Mouse (Mus musculus) left cerebral cortex, adult 11 months (tissue): ENCODE measurements around the gene Gpr139.

ENCODE experiments used
- DNase-seq: peaks from one replicate; pipeline ENCODE4 v3.0.0; 2022; ENCODE audit warnings: low spot score

Gene Gpr139

DNA sequence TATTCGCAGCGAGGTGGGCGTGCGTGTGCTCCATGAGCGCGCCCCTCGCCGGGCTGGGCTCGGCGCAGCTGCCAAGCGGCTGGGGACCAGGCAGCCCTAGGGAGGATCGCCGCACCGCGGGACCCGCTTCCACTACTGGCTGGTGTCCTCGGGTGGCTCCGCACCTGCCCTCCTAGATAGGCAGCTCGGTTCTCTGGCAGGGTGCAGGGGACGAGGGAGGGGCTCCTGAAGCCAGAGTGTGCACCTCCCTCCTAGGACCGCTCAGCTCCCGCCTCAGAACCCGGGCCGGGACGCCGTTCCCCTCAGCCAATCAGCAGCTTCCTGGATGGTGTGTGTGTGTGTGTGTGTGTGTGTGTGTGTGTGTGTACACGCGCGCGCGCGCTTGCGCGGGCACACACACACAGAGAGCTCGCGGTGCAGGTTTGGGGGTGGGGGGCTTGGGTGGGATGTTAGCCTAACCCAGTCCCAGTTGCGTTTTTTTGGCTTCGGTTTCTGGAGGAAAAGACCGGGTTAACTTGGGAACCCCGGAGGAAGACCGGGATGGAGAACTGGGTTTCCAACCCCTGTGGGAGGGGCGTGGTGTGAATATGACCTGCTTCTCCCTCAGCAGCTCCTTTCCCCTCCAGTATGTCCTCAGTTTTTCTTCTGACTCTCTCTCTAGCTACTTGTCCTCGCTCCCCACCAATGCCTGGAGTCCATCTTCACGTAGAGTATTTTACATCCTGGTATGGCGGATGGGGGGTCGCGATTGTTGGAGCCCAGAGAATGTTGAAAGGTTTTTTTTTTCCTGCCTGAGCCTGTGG, at the start of gene Gpr139:
Gene Gpr139, minus strand, starts transcription at position 263 of the 803 bp plus-strand sequence.
- DNase-seq = peak; percentile 5

DNA sequence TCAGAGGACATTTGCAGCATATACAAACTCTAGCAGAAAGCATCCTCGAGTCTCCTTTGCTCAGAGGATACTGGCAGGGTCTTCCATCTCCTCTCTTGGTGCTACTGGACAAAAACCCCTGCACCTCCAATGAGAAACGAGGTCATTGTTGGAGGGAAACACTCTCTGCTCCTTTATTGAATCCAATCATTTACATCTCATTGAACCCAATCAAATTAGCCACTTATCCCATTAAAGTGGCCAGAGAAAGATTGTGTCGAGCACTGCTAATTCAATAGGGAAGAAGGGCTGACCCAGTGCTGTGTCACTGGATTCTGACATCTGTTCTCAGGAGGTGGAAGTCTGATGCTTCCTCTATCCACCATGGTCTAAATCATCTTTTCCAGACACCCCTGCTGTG, 46.6 kb upstream of the Gpr139 start:
- DNase-seq = no peak

DNA sequence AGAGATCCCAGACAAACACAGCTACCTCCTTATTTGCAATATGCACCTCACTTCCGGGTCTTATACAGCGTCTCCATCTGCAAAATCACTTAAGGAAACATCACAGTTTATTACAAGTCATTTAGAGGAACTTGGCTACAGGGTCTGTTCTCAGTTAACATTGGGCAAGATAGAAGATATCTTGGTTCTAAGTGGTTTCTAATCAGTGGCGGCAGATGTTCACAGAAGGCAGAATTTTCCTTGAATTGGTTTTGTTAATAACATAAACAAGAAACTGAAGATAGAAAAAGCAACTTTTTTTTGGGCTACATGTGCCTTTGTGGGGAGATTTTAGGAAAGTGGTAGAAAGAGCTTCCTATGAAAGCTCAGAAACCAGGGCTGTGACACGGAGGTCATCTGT, 38.3 kb upstream of the Gpr139 start:
- DNase-seq = no peak

DNA sequence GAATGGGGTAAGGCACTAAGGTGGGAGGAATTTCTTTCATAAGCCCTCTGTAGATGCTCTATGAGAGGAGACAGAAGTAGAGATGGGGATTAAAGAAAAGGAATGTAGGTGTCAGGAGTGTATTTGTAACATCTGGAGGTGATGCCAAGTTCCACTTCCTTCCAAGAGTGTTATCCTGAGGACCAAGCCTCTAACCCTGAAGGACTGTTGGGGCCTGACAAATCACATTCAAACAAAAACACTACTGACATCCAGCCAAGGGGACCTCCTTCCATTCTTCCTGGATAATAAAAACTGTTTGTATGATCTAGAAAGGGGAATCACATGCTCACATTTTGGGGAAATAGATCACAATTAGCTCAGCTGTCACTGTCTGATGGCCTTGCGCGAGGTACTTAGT, 34.7 kb upstream of the Gpr139 start:
- DNase-seq = no peak

DNA sequence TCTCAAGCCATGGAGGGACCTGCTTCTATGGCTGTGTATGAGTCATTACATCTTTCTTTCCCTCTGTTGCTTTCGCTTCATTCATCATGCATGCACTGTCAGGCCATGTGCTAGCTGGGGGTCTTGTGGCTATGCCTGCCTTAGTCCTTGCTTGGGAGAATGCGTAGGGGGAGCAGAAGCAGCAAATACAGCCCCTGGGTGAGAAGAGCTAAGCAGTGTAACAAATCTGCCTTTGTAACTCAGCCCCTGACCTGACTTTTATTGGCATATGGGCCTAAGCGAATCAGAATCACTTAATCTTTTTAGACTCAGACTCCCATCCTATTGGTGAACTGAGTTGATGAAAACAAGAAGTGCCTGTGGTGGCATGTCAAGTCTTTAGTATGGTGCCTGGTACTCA, 22.8 kb upstream of the Gpr139 start:
- no peak for DNase-seq

DNA sequence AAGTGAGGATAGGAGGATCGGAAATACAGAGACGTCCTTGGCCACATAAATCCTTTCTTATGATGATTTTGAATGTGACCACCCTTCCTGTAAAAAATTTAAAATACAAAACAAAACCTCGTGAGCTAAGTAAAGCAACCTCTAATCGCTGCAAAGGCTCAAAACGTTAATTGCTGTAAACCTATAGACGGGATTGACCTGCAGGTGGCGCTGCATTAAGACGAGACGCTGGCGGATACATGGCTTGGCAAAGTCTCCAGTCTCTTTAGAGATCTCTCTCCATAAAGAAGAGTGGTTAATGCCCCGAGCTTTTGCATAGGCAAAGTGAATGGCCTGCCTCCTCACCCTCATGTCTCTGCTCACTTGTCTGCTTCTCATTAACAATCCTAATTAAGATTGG, 2.0 kb upstream of the Gpr139 start:
- DNase-seq = peak; percentile 25

DNA sequence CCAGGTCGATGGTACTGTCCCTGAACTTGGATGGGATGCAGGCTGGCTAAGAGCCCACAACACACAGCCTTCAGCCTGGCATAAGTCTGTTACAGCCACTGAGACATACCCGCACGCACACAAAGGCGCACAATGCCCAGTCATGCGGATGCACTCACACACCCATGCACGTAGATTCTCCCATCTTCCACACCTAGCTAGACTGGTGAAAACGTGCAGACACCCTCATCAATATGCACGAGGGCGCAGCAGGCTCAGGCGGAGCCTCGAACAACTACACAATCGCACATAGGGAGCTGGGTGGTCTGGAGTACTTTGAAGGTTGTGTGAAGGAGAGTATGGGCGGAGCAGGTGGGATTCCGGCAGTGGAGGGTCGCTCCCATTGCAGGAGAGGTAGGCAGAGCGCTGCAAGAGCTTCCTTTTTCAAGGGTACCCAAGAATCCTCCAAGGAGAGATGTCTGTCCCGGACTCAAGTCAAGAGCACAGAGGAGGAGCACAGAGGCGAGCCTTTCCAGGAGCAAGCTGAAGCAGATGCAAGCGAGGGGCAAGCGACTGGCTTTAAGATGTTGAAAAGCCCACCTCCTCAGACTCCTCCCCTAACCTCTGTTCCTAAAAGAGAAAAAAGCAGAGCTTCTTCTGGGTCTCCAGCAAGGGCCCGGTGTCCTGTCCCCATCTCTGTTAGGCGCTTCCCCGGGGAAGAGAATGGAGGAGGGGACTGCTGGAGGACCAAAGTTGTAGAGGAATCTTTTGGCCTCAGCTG, 958 bp upstream of the Gpr139 start:
- no peak for DNase-seq

DNA sequence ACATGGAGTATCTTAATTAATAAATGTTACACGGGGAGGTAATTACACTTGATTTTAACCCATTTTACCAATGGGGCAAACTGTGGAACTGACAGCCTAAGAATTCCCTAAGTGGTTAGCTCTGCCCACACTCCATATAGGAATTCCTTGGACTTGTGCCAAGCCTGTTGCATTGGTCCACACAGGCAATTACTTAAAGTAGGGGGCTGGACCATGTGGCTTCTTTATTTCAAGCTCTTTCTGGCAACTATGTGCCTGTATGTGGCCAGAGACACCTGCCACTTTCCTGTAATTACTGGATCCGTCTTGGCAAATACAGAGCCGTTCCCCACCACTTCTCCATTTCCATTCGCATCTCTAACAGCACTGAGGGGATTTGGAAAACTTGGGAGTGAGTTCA, 3.4 kb downstream of the Gpr139 start:
- DNase-seq = no peak

DNA sequence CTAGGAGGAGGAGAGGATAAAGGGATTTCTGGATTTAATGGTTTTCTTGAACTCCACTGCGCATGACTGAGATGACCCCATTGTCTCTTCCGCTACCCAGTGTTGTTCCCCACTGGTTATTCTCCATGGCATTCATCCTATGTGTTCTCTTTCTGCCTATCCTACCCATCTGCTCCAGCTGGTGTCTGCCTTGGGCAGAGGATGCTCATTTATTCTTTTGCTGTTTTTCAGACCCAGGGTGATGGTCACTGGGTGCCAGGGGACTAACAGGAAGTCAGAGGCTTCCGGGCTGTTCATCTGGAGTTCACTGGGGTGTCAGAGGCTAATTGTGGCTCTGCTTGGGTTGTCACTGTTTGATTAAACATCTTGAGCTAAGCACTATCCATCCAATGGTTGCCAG, 24.4 kb downstream of the Gpr139 start:
- no peak for DNase-seq

DNA sequence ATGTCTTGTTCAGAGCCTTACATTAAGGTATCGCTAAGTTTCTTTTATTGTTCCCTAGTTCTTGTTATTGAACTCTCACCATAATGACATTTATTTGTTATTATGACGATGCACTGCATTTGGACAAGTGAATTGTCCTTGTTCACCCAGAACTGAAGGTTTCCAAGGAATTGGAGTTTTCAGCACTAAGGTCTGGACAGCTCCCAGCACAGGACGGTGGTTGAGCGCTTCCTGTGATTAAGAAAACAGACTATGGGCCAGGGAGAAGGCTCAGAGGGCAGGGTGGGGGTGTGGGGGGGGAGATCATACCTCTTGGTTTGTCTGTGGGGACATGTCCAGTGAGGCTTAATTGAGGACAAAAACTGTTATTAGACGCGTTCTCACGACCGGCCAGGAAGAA, 72.6 kb downstream of the Gpr139 start:
- DNase-seq = no peak

DNA sequence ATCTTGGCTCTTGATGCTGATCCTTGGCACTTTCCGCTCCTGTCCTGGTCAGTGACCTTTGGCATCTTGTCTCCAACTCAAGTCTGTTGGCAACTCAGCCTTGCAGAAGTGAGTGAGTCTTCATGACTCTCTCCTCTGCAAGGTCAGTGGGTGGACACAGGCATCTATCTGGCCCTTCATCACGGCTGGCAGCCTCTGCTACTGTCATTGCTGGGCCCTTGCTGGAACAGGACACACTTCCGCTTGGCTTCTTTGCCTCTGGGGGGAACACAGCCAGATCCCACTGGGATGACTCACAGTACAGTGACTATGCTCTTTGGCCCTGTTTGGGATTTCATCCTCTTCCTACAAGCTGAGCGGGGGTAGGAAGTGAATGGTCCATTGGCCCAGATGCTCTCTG, 78.5 kb downstream of the Gpr139 start:
- DNase-seq = no peak

DNA sequence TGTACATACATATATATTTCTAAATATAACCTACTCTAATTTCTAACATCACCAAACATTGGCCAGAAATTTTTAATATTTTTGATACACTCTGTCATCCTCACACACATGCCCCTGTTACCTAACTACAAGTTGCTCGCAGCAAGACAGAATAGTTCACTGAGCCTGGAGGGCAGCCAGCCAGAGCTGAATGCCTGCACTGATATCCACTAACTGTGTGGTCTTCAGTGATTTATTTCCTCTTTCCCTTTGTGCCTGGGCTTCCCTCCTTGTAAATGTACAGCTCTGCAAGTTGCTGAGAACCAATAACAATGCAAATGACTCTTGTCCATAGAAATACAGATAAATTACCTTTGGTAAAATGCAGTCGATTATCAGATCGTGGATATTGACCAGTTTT, 87.8 kb downstream of the Gpr139 start:
- DNase-seq = no peak
